Mouse (Mus musculus) MEL (cell line): ENCODE measurements around the gene Lnx2.

Experiments used
- CHD1 ChIP-seq: IDR thresholded peaks from 2 replicates; pipeline ENCODE4 v1.6.1; 2012; ENCODE audit warnings: low read depth, mild to moderate bottlenecking, inconsistent platforms, low read length, improper control_type of control experiment
- CTCF ChIP-seq, 3 experiments: IDR thresholded peaks in 2 of 3; conservative IDR thresholded peaks in 1 of 3; 2 replicates each; pipeline ENCODE4 v1.5.1; 2011 to 2012; ENCODE audit warnings: low read length in 3 of 3, low read depth in 2 of 3, mild to moderate bottlenecking in 2 of 3, improper control_type of control experiment in 1 of 3, inconsistent platforms in 1 of 3, mixed read lengths in 1 of 3, moderate library complexity in 1 of 3; ENCODE audit not compliant: control insufficient read depth in 1 of 3, insufficient read depth in 1 of 3, poor library complexity in 1 of 3, severe bottlenecking in 1 of 3
- EP300 ChIP-seq, 2 experiments: IDR thresholded peaks; 2 replicates each; pipeline ENCODE4 v1.6.1; 2011; ENCODE audit warnings: improper control_type of control experiment in 2 of 2, low read length in 2 of 2, low read depth in 1 of 2, mild to moderate bottlenecking in 1 of 2
- HCFC1 ChIP-seq: IDR thresholded peaks from 2 replicates; pipeline ENCODE4 v1.6.1; 2012; ENCODE audit warnings: low read depth, mild to moderate bottlenecking, inconsistent platforms, low read length, improper control_type of control experiment, moderate library complexity
- JUND ChIP-seq: IDR thresholded peaks from 2 replicates; pipeline ENCODE4 v1.6.1; 2011; ENCODE audit warnings: low read depth, mild to moderate bottlenecking, improper control_type of control experiment, low read length
- MEF2A ChIP-seq: IDR thresholded peaks from 2 replicates; pipeline ENCODE4 v1.6.1; 2014; ENCODE audit warnings: low read depth, mild to moderate bottlenecking, inconsistent platforms, low read length, improper control_type of control experiment; ENCODE audit not compliant: poor library complexity, insufficient replicate concordance, severe bottlenecking; ENCODE audit errors: extremely low read depth
- NELFE ChIP-seq: IDR thresholded peaks from 2 replicates; pipeline ENCODE4 v1.6.1; 2011; ENCODE audit warnings: low read depth, low read length, improper control_type of control experiment
- NRF1 ChIP-seq: IDR thresholded peaks from 2 replicates; pipeline ENCODE4 v1.6.1; 2014; ENCODE audit warnings: low read depth, mild to moderate bottlenecking, inconsistent platforms, low read length, improper control_type of control experiment, moderate library complexity; ENCODE audit not compliant: poor library complexity, insufficient read depth, severe bottlenecking
- POLR2A ChIP-seq, 2 experiments: IDR thresholded peaks; 2 replicates each; pipeline ENCODE4 v1.6.1; 2011 to 2012; ENCODE audit warnings: low read length in 2 of 2, mild to moderate bottlenecking in 2 of 2, control low read depth in 1 of 2, improper control_type of control experiment in 1 of 2, low read depth in 1 of 2, moderate library complexity in 1 of 2; ENCODE audit not compliant: control insufficient read depth in 1 of 2, insufficient read depth in 1 of 2, poor library complexity in 1 of 2
- POLR2AphosphoS5 ChIP-seq: IDR thresholded peaks from 2 replicates; pipeline ENCODE4 v1.6.1; 2012; ENCODE audit warnings: low read depth, borderline replicate concordance, mild to moderate bottlenecking, inconsistent platforms, low read length, moderate library complexity, mixed read lengths
- RAD21 ChIP-seq: IDR thresholded peaks from 2 replicates; pipeline ENCODE4 v1.6.1; 2011; ENCODE audit warnings: mild to moderate bottlenecking, low read depth, low read length, improper control_type of control experiment
- TAL1 ChIP-seq: IDR thresholded peaks from 2 replicates; pipeline ENCODE4 v1.6.1; 2012; ENCODE audit warnings: mild to moderate bottlenecking, inconsistent platforms, low read length, moderate library complexity, mixed read lengths
- TCF12 ChIP-seq: IDR thresholded peaks from 2 replicates; pipeline ENCODE4 v1.6.1; 2014; ENCODE audit warnings: low read depth, mild to moderate bottlenecking, inconsistent platforms, low read length, improper control_type of control experiment, moderate library complexity
- USF1 ChIP-seq: IDR thresholded peaks from 2 replicates; pipeline ENCODE4 v1.6.1; 2014; ENCODE audit warnings: low read depth, mild to moderate bottlenecking, inconsistent platforms, low read length, improper control_type of control experiment, moderate library complexity

DNA sequence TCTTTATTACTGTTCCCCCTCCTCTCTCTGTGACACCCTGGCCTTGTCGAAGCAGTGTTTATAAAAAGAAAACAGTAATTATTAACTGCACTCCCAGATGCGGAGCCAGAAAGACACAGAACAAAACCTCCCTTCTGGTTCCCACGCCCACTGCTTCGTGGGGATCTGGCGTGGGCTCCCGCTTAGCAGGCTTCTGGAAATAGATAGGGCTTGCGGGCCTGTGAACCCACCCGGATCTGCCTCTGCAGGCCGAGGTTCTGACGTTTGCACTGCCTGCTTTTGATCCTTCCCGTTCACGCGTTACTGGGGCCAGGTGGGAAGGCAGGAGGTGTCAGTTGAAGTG lies 101.6 kb downstream of the Lnx2 start:
- TF ChIP-seq POLR2A (IDR thresholded peaks at IDR 0.05; ENCODE audit: control insufficient read depth in 1 of 2, insufficient read depth in 1 of 2, low read depth in 1 of 2, low read length in 2 of 2, poor library complexity in 1 of 2) = no peak
- TF ChIP-seq MEF2A = no peak
- TF ChIP-seq EP300 (IDR thresholded peaks at IDR 0.05; ENCODE audit: low read depth in 1 of 2, low read length in 2 of 2) = no peak
- TF ChIP-seq TCF12 = no peak
- TF ChIP-seq CTCF (IDR thresholded peaks at IDR 0.05 in 2 of 3, conservative IDR thresholded peaks at IDR 0.05 in 1 of 3; ENCODE audit: control insufficient read depth in 1 of 3, insufficient read depth in 1 of 3, low read depth in 2 of 3, low read length in 3 of 3, poor library complexity in 1 of 3, severe bottlenecking in 1 of 3) = no peak
- no peak for TF ChIP-seq NELFE
- no peak for TF ChIP-seq JUND
- no peak for TF ChIP-seq RAD21
- TF ChIP-seq POLR2AphosphoS5 = no peak
- no peak for TF ChIP-seq TAL1
- no peak for TF ChIP-seq USF1
- TF ChIP-seq NRF1 = no peak
- no peak for TF ChIP-seq HCFC1
- no peak for TF ChIP-seq CHD1
